Mouse (Mus musculus) CH12.LX (cell line): ENCODE measurements at regions not wholly inside any gene's neighbourhood (a gene's known extent, or its start where the extent isn't known, plus 50 kb on each side); places are given as distances from the start of the nearest gene placed in this dataset.

Experiments used
- DNase-seq: peaks from one replicate; pipeline ENCODE4 v3.0.0-alpha.2; 2013; ENCODE audit errors: extremely low read depth
- H3K27ac ChIP-seq: 2 replicates; pipeline ENCODE4 v1.5.1; 2012; ENCODE audit warnings: low read depth, mild to moderate bottlenecking, control low read depth, moderate library complexity; ENCODE audit not compliant: insufficient read depth
- H3K27me3 ChIP-seq: replicated peaks from 2 replicates; pipeline ENCODE3; 2012; ENCODE audit warnings: inconsistent platforms
- H3K36me3 ChIP-seq, 2 experiments: replicated peaks in 1 of 2; 2 replicates each; pipeline versions ENCODE3 to v1.6.1; 2012; ENCODE audit warnings: inconsistent platforms in 1 of 2, low read length in 1 of 2, mild to moderate bottlenecking in 1 of 2, mixed read lengths in 1 of 2, moderate library complexity in 1 of 2; ENCODE audit not compliant: control insufficient read depth in 1 of 2, insufficient read depth in 1 of 2
- H3K4me1 ChIP-seq, 2 experiments: 2 replicates each; pipeline ENCODE4 v1.6.1; 2012; ENCODE audit warnings: inconsistent platforms in 1 of 2, moderate library complexity in 1 of 2; ENCODE audit not compliant: insufficient read depth in 2 of 2, control insufficient read depth in 1 of 2
- H3K4me2 ChIP-seq: 2 replicates; pipeline ENCODE4 v1.6.1; 2012; ENCODE audit warnings: low read depth, mild to moderate bottlenecking, control low read depth; ENCODE audit not compliant: poor library complexity, insufficient read depth, severe bottlenecking
- H3K4me3 ChIP-seq, 3 experiments: fragments of 150-350 bp in 1 of 3; sonication (generic) in 1 of 3; replicated peaks in 1 of 3; 2 replicates each; pipeline versions ENCODE3 to v1.5.1; 2011 to 2012; ENCODE audit warnings: low read depth in 2 of 3, low read length in 2 of 3, mild to moderate bottlenecking in 2 of 3, moderate library complexity in 2 of 3, control low read depth in 1 of 3, improper control_type of control experiment in 1 of 3, inconsistent platforms in 1 of 3, mixed read lengths in 1 of 3; ENCODE audit not compliant: poor library complexity in 1 of 3
- H3K79me2 ChIP-seq: replicated peaks from 2 replicates; pipeline ENCODE4 v1.6.1; 2012; ENCODE audit warnings: mild to moderate bottlenecking, moderate library complexity; ENCODE audit not compliant: control insufficient read depth, poor library complexity, insufficient read depth, severe bottlenecking; ENCODE audit errors: extremely low read depth
- H3K9ac ChIP-seq: 2 replicates; pipeline ENCODE4 v1.6.1; 2012; ENCODE audit warnings: low read depth, mild to moderate bottlenecking, control low read depth, moderate library complexity; ENCODE audit not compliant: insufficient read depth
- H3K9me3 ChIP-seq: replicated peaks from 2 replicates; pipeline ENCODE3; 2012; ENCODE audit warnings: low read length, inconsistent platforms, mixed read lengths
- BHLHE40 ChIP-seq: IDR thresholded peaks from 2 replicates; pipeline ENCODE4 v1.6.1; 2011; ENCODE audit warnings: mild to moderate bottlenecking, low read depth, low read length, improper control_type of control experiment
- CTCF ChIP-seq, 2 experiments: IDR thresholded peaks in 1 of 2; conservative IDR thresholded peaks in 1 of 2; 2 replicates each; pipeline ENCODE4 v1.5.1; 2011 to 2012; ENCODE audit warnings: low read depth in 2 of 2, low read length in 2 of 2, improper control_type of control experiment in 1 of 2, inconsistent platforms in 1 of 2, mild to moderate bottlenecking in 1 of 2, moderate library complexity in 1 of 2
- E2F4 ChIP-seq: IDR thresholded peaks from 2 replicates; pipeline ENCODE4 v1.6.1; 2011; ENCODE audit warnings: low read depth, low read length, improper control_type of control experiment; ENCODE audit not compliant: insufficient replicate concordance
- ETS1 ChIP-seq: conservative IDR thresholded peaks from 2 replicates; pipeline ENCODE4 v1.6.1; 2012; ENCODE audit warnings: low read depth, mild to moderate bottlenecking, inconsistent platforms, low read length, improper control_type of control experiment, moderate library complexity
- JUN ChIP-seq: IDR thresholded peaks from 2 replicates; pipeline ENCODE4 v1.6.1; 2011; ENCODE audit warnings: low read depth, mild to moderate bottlenecking, low read length, improper control_type of control experiment, moderate library complexity; ENCODE audit not compliant: insufficient read depth
- KAT2A ChIP-seq: IDR thresholded peaks from 2 replicates; pipeline ENCODE4 v1.6.1; 2012; ENCODE audit warnings: low read length, improper control_type of control experiment, inconsistent platforms; ENCODE audit not compliant: insufficient replicate concordance
- MAFK ChIP-seq: IDR thresholded peaks from 2 replicates; pipeline ENCODE4 v1.6.1; 2011; ENCODE audit warnings: low read length, improper control_type of control experiment; ENCODE audit not compliant: insufficient replicate concordance
- MAX ChIP-seq: IDR thresholded peaks from 2 replicates; pipeline ENCODE4 v1.6.1; 2011; ENCODE audit warnings: low read length, improper control_type of control experiment
- MXI1 ChIP-seq: IDR thresholded peaks from 2 replicates; pipeline ENCODE4 v1.6.1; 2011; ENCODE audit warnings: mild to moderate bottlenecking, low read depth, low read length, improper control_type of control experiment
- MYC ChIP-seq: IDR thresholded peaks from 2 replicates; pipeline ENCODE4 v1.6.1; 2011; ENCODE audit warnings: low read depth, mild to moderate bottlenecking, improper control_type of control experiment, low read length
- NELFE ChIP-seq: IDR thresholded peaks from 2 replicates; pipeline ENCODE4 v1.6.1; 2011; ENCODE audit warnings: low read depth, low read length, improper control_type of control experiment
- NRF1 ChIP-seq: IDR thresholded peaks from 2 replicates; pipeline ENCODE4 v1.6.1; 2014; ENCODE audit warnings: low read depth, mild to moderate bottlenecking, inconsistent platforms, low read length, improper control_type of control experiment, moderate library complexity
- PAX5 ChIP-seq: IDR thresholded peaks from 2 replicates; pipeline ENCODE4 v1.6.1; 2012; ENCODE audit warnings: low read length, inconsistent platforms, mixed read lengths
- POLR2A ChIP-seq: IDR thresholded peaks from 2 replicates; pipeline ENCODE4 v1.6.1; 2011; ENCODE audit warnings: low read depth, mild to moderate bottlenecking, improper control_type of control experiment, low read length
- RAD21 ChIP-seq: IDR thresholded peaks from 2 replicates; pipeline ENCODE4 v1.6.1; 2011; ENCODE audit warnings: low read depth, mild to moderate bottlenecking, low read length, improper control_type of control experiment, moderate library complexity
- RCOR1 ChIP-seq: conservative IDR thresholded peaks from 2 replicates; pipeline ENCODE4 v1.6.1; 2012; ENCODE audit warnings: low read depth, mild to moderate bottlenecking, inconsistent platforms, low read length, improper control_type of control experiment
- TCF12 ChIP-seq: IDR thresholded peaks from 2 replicates; pipeline ENCODE4 v1.6.1; 2014; ENCODE audit warnings: low read depth, mild to moderate bottlenecking, inconsistent platforms, low read length, improper control_type of control experiment
- UBTF ChIP-seq: IDR thresholded peaks from 2 replicates; pipeline ENCODE4 v1.6.1; 2012; ENCODE audit warnings: low read depth, mild to moderate bottlenecking, inconsistent platforms, low read length, improper control_type of control experiment, moderate library complexity
- ZNF384 ChIP-seq: IDR thresholded peaks from 2 replicates; pipeline ENCODE4 v1.6.1; 2012; ENCODE audit warnings: low read depth, low read length, improper control_type of control experiment, inconsistent platforms
- dilution Hi-C: fragments of 300-500 bp; cut with MboI; formaldehyde crosslinking; loops from 2 replicates; pipeline ENCODE4 v1.14.3; 2020; ENCODE audit warnings: low sequenced_read_pairs; ENCODE audit not compliant: extremely low pct_unique_long_range_greater_than_20kb, extremely low pct_ligation_motif_present
- in situ Hi-C: fragments of 300-500 bp; cut with MboI; formaldehyde crosslinking; loops from 3 replicates; pipeline ENCODE4 v1.14.3; 2019; ENCODE audit warnings: low sequenced_read_pairs, low pct_ligation_motif_present, low pct_unique_long_range_greater_than_20kb, mixed read lengths

GRCm38 (mm10) chr8:34441756-34442155 lies 330.2 kb upstream of the Gm10131 start:
- H3K4me1 ChIP-seq = no peaks in the 10 kb centered on the region
- no peaks in the 10 kb centered on the region for H3K9me3 ChIP-seq
- no peak overlapping the region for H3K27ac ChIP-seq
- no peak overlapping the region for H3K9ac ChIP-seq
- no peaks in the 10 kb centered on the region for H3K79me2 ChIP-seq
- in situ Hi-C loops = no loop called here
- H3K27me3 ChIP-seq = peaks cover 2% of the 10 kb centered on the region
- DNase-seq = no peak
- H3K4me3 ChIP-seq = no peak overlapping the region
- no peaks in the 10 kb centered on the region for H3K36me3 ChIP-seq
- dilution Hi-C loops = no loop called here
- no peak overlapping the region for H3K4me2 ChIP-seq
- TF ChIP-seq RAD21 (no peak), PAX5 (no peak), ETS1 (no peak), MYC (no peak), JUN (no peak)

- no peaks in the 10 kb centered on the region for H3K9me3 ChIP-seq
- H3K79me2 ChIP-seq = no peaks in the 10 kb centered on the region
- in situ Hi-C loops (no loop called here), dilution Hi-C loops (no loop called here)
- H3K4me1 ChIP-seq = no peaks in the 10 kb centered on the region
- H3K36me3 ChIP-seq = no peaks in the 10 kb centered on the region
- TF ChIP-seq BHLHE40 = no peak
- TF ChIP-seq JUN = no peak
- no peak for TF ChIP-seq NRF1
- TF ChIP-seq NELFE = no peak
- no peak for TF ChIP-seq E2F4
- TF ChIP-seq TCF12 = no peak
- no peak for TF ChIP-seq MXI1
- TF ChIP-seq CTCF (conservative IDR thresholded peaks at IDR 0.05 in 1 of 2, IDR thresholded peaks at IDR 0.05 in 1 of 2; ENCODE audit: low read depth in 2 of 2, low read length in 2 of 2) = no peak
- no peak for TF ChIP-seq ETS1
- no peak for TF ChIP-seq RCOR1
- TF ChIP-seq POLR2A = no peak
- no peak for TF ChIP-seq MAFK
- no peak for TF ChIP-seq ZNF384
- TF ChIP-seq MAX = no peak
- no peak for TF ChIP-seq UBTF
- TF ChIP-seq KAT2A = no peak
- no peak overlapping the region for H3K9ac ChIP-seq
- no peak overlapping the region for H3K27ac ChIP-seq
- no peak overlapping the region for H3K4me2 ChIP-seq
- DNase-seq = no peak
- H3K4me3 ChIP-seq = no peak overlapping the region
- no peaks in the 10 kb centered on the region for H3K27me3 ChIP-seq
These were observed 329.2 kb upstream of the Gm10131 start for GRCm38 (mm10) chr8:34440771-34441170.
